Mouse (Mus musculus) forebrain, embryonic 14.5 days (tissue): ENCODE data around the gene Ackr1. TPM values are rescaled to one million over a fixed set of nuclear protein-coding genes. Genes with fewer than 3 reads are reported as not detected.
A peak's percentile ranks its signal among the peaks of the same experiment; 100 is the strongest.

ENCODE experiments used
- ATAC-seq: fragments of 200-750 bp; cut with Nextera tagmentation; 2 replicates; pipeline ENCODE4 v1.8.0; 2017; ENCODE audit warnings: mild to moderate bottlenecking, moderate library complexity
- DNase-seq: peaks from one replicate; pipeline ENCODE4 v3.0.0-alpha.2; 2015; ENCODE audit warnings: low spot score
- H3K27ac ChIP-seq: fragments of 300-500 bp; sonication (generic); 2 replicates; pipeline ENCODE4 v1.5.1; 2014; ENCODE audit warnings: low read depth, mild to moderate bottlenecking, control low read depth, low read length, moderate library complexity
- H3K27me3 ChIP-seq: fragments of 300-500 bp; sonication (generic); replicated peaks from 2 replicates; pipeline ENCODE4 v1.6.1; 2014; ENCODE audit warnings: low read length, control low read depth, mixed read lengths; ENCODE audit not compliant: control insufficient read depth, insufficient read depth
- H3K36me3 ChIP-seq: fragments of 300-500 bp; sonication (generic); 2 replicates; pipeline ENCODE4 v1.6.1; 2014; ENCODE audit warnings: low read length, control low read depth; ENCODE audit not compliant: control insufficient read depth, insufficient read depth
- H3K4me1 ChIP-seq: fragments of 300-500 bp; sonication (generic); 2 replicates; pipeline ENCODE4 v1.6.1; 2014; ENCODE audit warnings: antibody characterized with exemption, low read length, control low read depth; ENCODE audit not compliant: control insufficient read depth, insufficient read depth
- H3K4me2 ChIP-seq: fragments of 300-500 bp; sonication (generic); 2 replicates; pipeline ENCODE4 v1.6.1; 2014; ENCODE audit warnings: mild to moderate bottlenecking, control low read depth, low read length
- H3K4me3 ChIP-seq: fragments of 300-500 bp; sonication (generic); 2 replicates; pipeline ENCODE4 v1.5.1; 2014; ENCODE audit warnings: low read depth, low read length, control low read depth
- H3K9ac ChIP-seq: fragments of 300-500 bp; sonication (generic); 2 replicates; pipeline ENCODE4 v1.6.1; 2014; ENCODE audit warnings: mild to moderate bottlenecking, low read length, control low read depth, moderate library complexity
- H3K9me3 ChIP-seq: fragments of 300-500 bp; sonication (generic); replicated peaks from 2 replicates; pipeline ENCODE4 v1.6.1; 2016; ENCODE audit warnings: low read length, control low read depth, mixed read lengths; ENCODE audit not compliant: control insufficient read depth
- WGBS: fragments of 180-500 bp; shearing (Covaris S2); extraction: QIAGEN DNeasy Blood & Tissue Kit; methylation state at CpG from one replicate; pipeline ENCODE4 v1.1.7; 2014; 5-methylcytosine and 5-hydroxymethylcytosine counted together
- polyA plus RNA-seq: library from polyadenylated mRNA; unstranded; fragments of >200 nt; fragmentation: Nextera tagmentation; extraction: Ambion mirVana; gene quantifications from 2 replicates; pipeline ENCODE4 v1.2.1, GENCODE M21; 2014

Gene Ackr1
- polyA plus RNA-seq, 1 experiment from 2014 or later = 10.5 TPM

GRCm38 (mm10) chr1:173366701-173367355 lies 33.3 kb upstream of the Ackr1 start:
- DNase-seq = peak; percentile 71
- under 1% methylated on average over 31 of the region's 31 CpGs for WGBS
- peak; percentile 72 for ATAC-seq
- no peaks in the 10 kb centered on the region for H3K9me3 ChIP-seq
- peak overlapping the region; percentile 93 for H3K9ac ChIP-seq
- H3K4me1 ChIP-seq = peaks cover 23% of the 10 kb centered on the region
- H3K27ac ChIP-seq = peak overlapping the region; percentile 87
- H3K27me3 ChIP-seq = no peaks in the 10 kb centered on the region
- peak overlapping the region; percentile 90 for H3K4me3 ChIP-seq
- peak overlapping the region; percentile 81 for H3K4me2 ChIP-seq
- H3K36me3 ChIP-seq = 0 out of 2 replicates have a peak, but pooled peaks cover 7% of the 10 kb centered on the region

DNA sequence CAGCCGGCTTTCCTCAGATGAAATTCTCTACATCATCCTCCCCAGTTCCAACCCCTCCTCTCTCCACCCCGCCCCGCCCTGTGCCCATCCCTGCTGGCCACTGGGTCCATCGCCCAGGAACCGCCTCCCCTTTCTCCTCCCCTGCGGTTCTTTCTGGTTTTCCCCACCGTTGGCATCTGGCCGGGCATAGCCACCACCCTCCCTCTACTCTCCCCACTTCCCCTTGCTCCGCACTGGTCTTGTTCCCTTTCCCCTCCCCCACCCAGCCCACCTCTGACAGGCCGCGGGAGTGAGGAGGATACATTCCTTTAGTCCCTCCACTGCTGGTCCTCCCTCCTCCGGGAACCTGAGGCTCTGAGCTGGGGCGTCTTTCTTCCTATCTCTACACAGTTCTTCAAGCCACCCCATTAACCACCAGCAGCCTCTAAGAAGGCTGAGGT lies 32.4 kb upstream of the Ackr1 start:
- DNase-seq (peak; percentile 48), ATAC-seq (peak; percentile 12; the same call in 1 of the 2 replicates)
- H3K27ac ChIP-seq = 0 out of 2 replicates have a peak overlapping the region, but pooled peaks have one; percentile 87
- peak overlapping the region; percentile 90 for H3K4me3 ChIP-seq
- H3K4me1 ChIP-seq = peaks cover 23% of the 10 kb centered on the region
- 3% methylated on average over 13 of the region's 13 CpGs for WGBS
- 0 out of 2 replicates have a peak, but pooled peaks cover 7% of the 10 kb centered on the region for H3K36me3 ChIP-seq
- no peaks in the 10 kb centered on the region for H3K9me3 ChIP-seq
- H3K9ac ChIP-seq = peak overlapping the region; percentile 93
- peak overlapping the region; percentile 81 for H3K4me2 ChIP-seq
- no peaks in the 10 kb centered on the region for H3K27me3 ChIP-seq

GRCm38 (mm10) chr1:173364125-173364800 lies 30.7 kb upstream of the Ackr1 start:
- Histone ChIP-seq H3K36me3 (0 out of 2 replicates have a peak, but pooled peaks cover 7% of the 10 kb centered on the region), H3K4me3 (no peak overlapping the region), H3K9ac (no peak overlapping the region), H3K9me3 (no peaks in the 10 kb centered on the region), H3K27me3 (no peaks in the 10 kb centered on the region), H3K4me1 (peaks cover 24% of the 10 kb centered on the region), H3K4me2 (no peak overlapping the region), H3K27ac (no peak overlapping the region)
- no peak for ATAC-seq
- WGBS = 81% methylated on average over 4 of the region's 4 CpGs
- no peak for DNase-seq

DNA sequence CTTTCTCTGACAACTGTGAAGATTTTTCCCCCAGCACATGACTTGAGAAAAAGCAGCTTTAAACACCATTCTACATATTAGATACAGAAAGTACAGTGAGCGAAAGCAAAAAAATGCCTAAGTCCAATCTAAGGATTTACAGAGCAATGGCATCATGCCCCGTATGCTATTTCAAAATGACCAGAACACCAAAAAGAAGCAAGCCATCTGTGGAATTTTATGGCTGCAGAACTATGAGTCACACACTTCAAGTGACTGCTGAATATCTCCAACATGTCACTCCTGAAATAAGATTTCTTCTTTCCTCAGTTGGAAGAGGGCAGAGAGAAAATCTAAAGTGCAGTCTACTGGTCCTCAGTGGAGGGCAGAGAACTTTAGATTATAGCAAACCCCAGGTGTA lies 29.9 kb upstream of the Ackr1 start:
- Histone ChIP-seq H3K4me3 (no peak overlapping the region), H3K4me1 (peaks cover 26% of the 10 kb centered on the region)
- 96% methylated on average over 2 of the region's 2 CpGs for WGBS

DNA sequence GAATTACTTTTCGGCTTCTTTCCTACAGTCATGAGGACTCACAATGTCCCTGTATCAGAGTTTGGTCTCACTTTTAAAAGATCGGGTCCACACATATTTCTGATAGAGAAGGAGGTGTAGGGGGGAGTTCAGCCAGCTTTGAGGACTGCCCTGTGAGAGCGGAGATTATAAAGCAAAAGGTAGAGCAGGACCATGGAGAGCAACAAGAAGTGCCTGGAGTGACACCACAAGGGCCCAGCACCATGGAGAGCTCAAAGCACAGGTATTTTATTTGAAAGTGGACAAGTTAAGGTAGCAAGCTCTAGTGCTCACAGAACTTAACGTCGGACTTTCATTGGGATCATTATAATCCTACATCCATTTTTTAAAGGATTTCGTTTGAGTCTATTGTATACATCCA lies 28.1 kb upstream of the Ackr1 start:
- Histone ChIP-seq H3K9ac (no peak overlapping the region), H3K9me3 (no peaks in the 10 kb centered on the region), H3K27me3 (no peaks in the 10 kb centered on the region), H3K36me3 (0 out of 2 replicates have a peak, but pooled peaks cover 14% of the 10 kb centered on the region), H3K4me3 (no peak overlapping the region), H3K4me2 (no peak overlapping the region), H3K4me1 (peaks cover 24% of the 10 kb centered on the region), H3K27ac (no peak overlapping the region)
- ATAC-seq (no peak), DNase-seq (no peak)
- WGBS = 48% methylated on average over 6 of the region's 6 CpGs

More for the DNA sequence above, 29.9 kb upstream of the Ackr1 start:
- H3K27ac ChIP-seq = no peak overlapping the region
- H3K4me2 ChIP-seq = no peak overlapping the region
- 0 out of 2 replicates have a peak, but pooled peaks cover 7% of the 10 kb centered on the region for H3K36me3 ChIP-seq
- no peak overlapping the region for H3K9ac ChIP-seq
- no peak for DNase-seq
- H3K27me3 ChIP-seq = no peaks in the 10 kb centered on the region
- H3K9me3 ChIP-seq = no peaks in the 10 kb centered on the region
- no peak for ATAC-seq

DNA sequence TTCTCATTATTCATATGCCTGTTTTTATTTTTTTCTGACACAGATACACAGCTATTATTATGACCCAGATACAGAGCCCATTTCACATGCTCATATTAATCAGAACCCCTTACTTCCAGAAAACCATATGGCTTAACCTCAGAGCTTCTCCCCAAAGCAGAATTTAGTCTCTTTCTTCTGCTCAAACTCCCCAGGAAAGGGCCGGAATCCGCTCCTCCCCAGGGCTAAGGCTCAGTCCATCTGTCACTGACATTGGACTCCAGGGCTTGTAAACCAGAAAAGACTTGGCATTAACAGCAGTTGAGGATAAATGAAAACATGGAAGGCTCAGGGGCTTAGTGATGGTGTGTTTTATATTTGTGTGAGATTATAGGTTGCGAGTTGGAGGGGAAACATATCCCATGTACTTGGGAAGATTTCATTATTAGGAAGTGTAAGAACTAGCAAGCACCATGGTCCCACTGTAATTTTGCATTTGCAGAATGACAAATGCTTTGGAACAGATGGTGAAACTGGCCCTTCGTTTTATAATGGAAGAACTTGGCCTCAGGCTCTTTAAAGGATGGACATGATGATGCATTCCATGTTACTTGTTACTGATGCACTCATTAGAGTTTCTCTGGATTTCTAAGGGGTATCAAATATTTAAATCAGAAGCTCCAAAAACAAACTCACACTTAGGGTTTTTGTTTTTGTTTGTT lies 26.2 kb upstream of the Ackr1 start:
- Histone ChIP-seq H3K9me3 (no peaks in the 10 kb centered on the region), H3K27me3 (no peaks in the 10 kb centered on the region), H3K4me1 (peaks cover 11% of the 10 kb centered on the region), H3K4me2 (no peak overlapping the region), H3K4me3 (no peak overlapping the region), H3K36me3 (0 out of 2 replicates have a peak, but pooled peaks cover 17% of the 10 kb centered on the region), H3K9ac (no peak overlapping the region), H3K27ac (no peak overlapping the region)
- ATAC-seq = no peak
- DNase-seq = no peak
- 62% methylated on average over 4 of the region's 4 CpGs for WGBS

GRCm38 (mm10) chr1:173357799-173358198 lies 24.2 kb upstream of the Ackr1 start:
- H3K4me3 ChIP-seq = no peak overlapping the region
- H3K27me3 ChIP-seq = no peaks in the 10 kb centered on the region
- peaks cover 7% of the 10 kb centered on the region; the same call in 1 of the 2 replicates for H3K4me1 ChIP-seq
- H3K9ac ChIP-seq = no peak overlapping the region
- WGBS = 39% methylated on average over 4 of the region's 4 CpGs
- H3K9me3 ChIP-seq = no peaks in the 10 kb centered on the region
- ATAC-seq (peak; percentile 14; the same call in 1 of the 2 replicates), DNase-seq (no peak)
- no peak overlapping the region for H3K4me2 ChIP-seq
- H3K36me3 ChIP-seq = 0 out of 2 replicates have a peak, but pooled peaks cover 11% of the 10 kb centered on the region
- no peak overlapping the region for H3K27ac ChIP-seq

DNA sequence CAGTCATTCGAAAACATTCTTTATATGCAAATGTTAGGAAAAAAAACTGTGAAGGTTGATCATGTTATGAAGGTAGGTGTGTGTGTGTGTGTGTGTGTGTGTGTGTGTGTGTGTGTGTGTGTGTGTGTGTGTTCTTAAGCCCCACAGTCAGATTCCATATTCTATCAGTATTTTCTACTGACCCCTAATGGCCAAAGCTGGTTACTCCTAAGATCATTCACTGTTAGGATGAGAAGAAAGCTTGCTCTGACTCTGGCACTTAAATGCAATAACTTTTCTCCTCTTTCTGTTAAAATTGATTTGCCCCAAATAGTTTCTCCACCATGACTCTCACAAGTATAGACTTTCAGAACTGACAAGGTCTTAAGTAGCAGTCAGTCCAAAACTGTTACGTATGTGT lies 23.1 kb upstream of the Ackr1 start:
- peaks cover 7% of the 10 kb centered on the region; the same call in 1 of the 2 replicates for H3K4me1 ChIP-seq
- DNase-seq (no peak), ATAC-seq (no peak)
- H3K4me2 ChIP-seq = no peak overlapping the region
- 0 out of 2 replicates have a peak, but pooled peaks cover 11% of the 10 kb centered on the region for H3K36me3 ChIP-seq
- no peaks in the 10 kb centered on the region for H3K27me3 ChIP-seq
- no peak overlapping the region for H3K9ac ChIP-seq
- no peak overlapping the region for H3K27ac ChIP-seq
- H3K9me3 ChIP-seq = no peaks in the 10 kb centered on the region
- H3K4me3 ChIP-seq = no peak overlapping the region
- 88% methylated on average over 2 of the region's 2 CpGs for WGBS
